Mouse (Mus musculus): ENCODE results near the gene Dock9. TPM values are rescaled to one million over a fixed set of nuclear protein-coding genes. Genes with fewer than 3 reads are reported as not detected.
A peak's percentile ranks its signal among the peaks of the same experiment; 100 is the strongest.

Gene Dock9
- polyA plus RNA-seq, 1 experiment from 2014 or later, result 6.0 TPM

DNA sequence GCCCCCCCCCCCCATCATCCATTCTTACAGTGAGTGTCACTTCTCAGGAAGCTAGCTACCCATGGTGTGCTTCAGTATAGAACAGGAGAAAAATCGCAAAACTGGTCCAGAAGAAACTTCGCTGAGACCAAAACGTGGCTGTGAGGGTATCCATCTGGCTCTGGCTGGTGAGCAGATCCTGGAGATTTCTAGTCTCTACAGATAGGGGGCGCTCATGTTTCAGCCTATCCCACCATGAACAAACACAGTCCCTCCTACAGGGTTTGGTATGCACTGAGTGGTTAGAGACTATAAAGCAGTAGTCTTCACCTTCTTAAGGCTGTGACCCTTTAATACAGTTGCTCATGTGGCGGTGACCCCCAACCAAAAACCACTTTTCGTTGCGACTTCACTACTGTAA is 62.0 kb downstream of the Dock9 start:
- Histone ChIP-seq H3K36me3 (ENCODE audit: control insufficient read depth, insufficient read depth, low read length) (no peaks in the 10 kb centered on the region), H3K9me3 (ENCODE audit: control insufficient read depth, low read length) (no peaks in the 10 kb centered on the region), H3K27ac (ENCODE audit: low read depth, low read length) (no peak overlapping the region), H3K4me2 (replicated peaks; ENCODE audit: low read depth, low read length) (no peak overlapping the region), H3K27me3 (ENCODE audit: control insufficient read depth, insufficient read depth, low read length) (no peaks in the 10 kb centered on the region), H3K4me1 (replicated peaks; ENCODE audit: control insufficient read depth, insufficient read depth, low read length) (no peaks in the 10 kb centered on the region), H3K4me3 (ENCODE audit: low read depth, low read length) (no peak overlapping the region), H3K9ac (ENCODE audit: low read depth, low read length) (no peak overlapping the region)
- DNase-seq (ENCODE audit: low spot score) (peak; percentile 22), ATAC-seq (ENCODE audit: low FRiP score) (no peak)
- WGBS, result 58% methylated on average over 7 of the region's 7 CpGs

DNA sequence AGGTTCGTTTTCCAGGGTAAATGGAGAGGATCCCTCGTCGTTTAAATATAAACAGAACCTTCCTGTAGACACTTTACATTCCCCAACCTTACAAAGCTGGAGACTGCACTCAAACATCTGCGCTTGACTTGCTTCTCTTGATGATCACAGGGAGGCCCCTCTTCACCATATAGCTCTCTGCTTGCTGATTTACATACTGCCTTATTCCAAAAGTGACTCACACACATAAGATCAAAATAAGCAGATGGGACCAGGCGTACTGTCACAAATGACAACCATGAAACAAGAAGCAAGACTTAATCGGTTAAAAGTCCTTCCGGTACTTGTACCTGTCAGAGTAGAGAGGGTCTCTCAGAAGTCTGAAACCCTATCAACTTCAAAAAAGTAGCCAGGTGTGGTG is 63.4 kb downstream of the Dock9 start:
- Histone ChIP-seq H3K27ac (ENCODE audit: low read depth, low read length) (no peak overlapping the region), H3K9ac (ENCODE audit: low read depth, low read length) (no peak overlapping the region), H3K4me3 (ENCODE audit: low read depth, low read length) (no peak overlapping the region), H3K4me2 (replicated peaks; ENCODE audit: low read depth, low read length) (no peak overlapping the region), H3K36me3 (ENCODE audit: control insufficient read depth, insufficient read depth, low read length) (no peaks in the 10 kb centered on the region), H3K27me3 (ENCODE audit: control insufficient read depth, insufficient read depth, low read length) (no peaks in the 10 kb centered on the region), H3K9me3 (ENCODE audit: control insufficient read depth, low read length) (no peaks in the 10 kb centered on the region), H3K4me1 (replicated peaks; ENCODE audit: control insufficient read depth, insufficient read depth, low read length) (no peaks in the 10 kb centered on the region)
- 89% methylated on average over 7 of the region's 7 CpGs for WGBS
- no peak for DNase-seq (ENCODE audit: low spot score)
- no peak for ATAC-seq (ENCODE audit: low FRiP score)

DNA sequence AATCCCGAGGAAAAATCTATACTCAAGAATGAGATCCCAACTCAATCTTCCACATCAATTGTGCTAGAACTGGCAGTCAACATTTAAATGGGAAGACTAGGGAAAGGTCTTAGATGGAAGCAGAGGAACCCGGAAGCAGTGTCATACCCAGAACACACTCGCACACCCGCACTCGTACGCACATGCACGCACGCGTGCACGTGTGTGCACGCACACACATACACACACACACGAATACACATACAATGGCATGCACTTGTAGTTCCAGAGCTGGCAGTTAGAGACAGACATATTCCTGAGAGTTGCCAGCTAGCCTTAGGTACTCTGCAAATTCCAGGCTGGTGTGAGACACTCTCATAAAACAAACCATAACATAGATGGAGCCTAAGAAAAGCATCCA is 63.9 kb downstream of the Dock9 start:
- no peak for ATAC-seq (ENCODE audit: low FRiP score)
- no peak overlapping the region for H3K4me2 ChIP-seq (replicated peaks; ENCODE audit: low read depth, low read length)
- 94% methylated on average over 12 of the region's 12 CpGs for WGBS
- no peaks in the 10 kb centered on the region for H3K9me3 ChIP-seq (ENCODE audit: control insufficient read depth, low read length)
- no peaks in the 10 kb centered on the region for H3K27me3 ChIP-seq (ENCODE audit: control insufficient read depth, insufficient read depth, low read length)
- no peaks in the 10 kb centered on the region for H3K36me3 ChIP-seq (ENCODE audit: control insufficient read depth, insufficient read depth, low read length)
- no peak overlapping the region for H3K4me3 ChIP-seq (ENCODE audit: low read depth, low read length)
- DNase-seq (ENCODE audit: low spot score), result no peak
- H3K4me1 ChIP-seq (replicated peaks; ENCODE audit: control insufficient read depth, insufficient read depth, low read length), result no peaks in the 10 kb centered on the region
- H3K9ac ChIP-seq (ENCODE audit: low read depth, low read length), result no peak overlapping the region
- H3K27ac ChIP-seq (ENCODE audit: low read depth, low read length), result no peak overlapping the region

DNA sequence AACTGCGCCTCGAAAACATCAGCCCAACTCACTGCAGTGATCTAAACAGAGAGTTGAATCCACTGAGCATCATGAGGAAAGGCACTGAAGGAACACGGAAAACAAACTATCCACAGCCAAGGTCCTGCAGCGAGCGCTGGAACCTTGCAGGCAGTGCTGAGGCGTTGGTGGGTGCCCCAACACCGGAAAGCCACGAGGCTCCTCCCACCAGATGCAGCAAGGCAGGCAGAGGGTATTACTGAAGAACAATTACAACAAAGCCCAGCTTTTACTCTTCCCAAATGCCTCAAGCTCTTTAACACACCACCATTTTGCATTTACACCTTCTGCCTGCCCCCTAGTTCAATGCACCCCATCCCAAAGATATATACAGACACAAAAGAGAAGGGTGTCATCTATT is 65.4 kb downstream of the Dock9 start:
- no peaks in the 10 kb centered on the region for H3K4me1 ChIP-seq (replicated peaks; ENCODE audit: control insufficient read depth, insufficient read depth, low read length)
- H3K4me2 ChIP-seq (replicated peaks; ENCODE audit: low read depth, low read length), result no peak overlapping the region
- H3K27ac ChIP-seq (ENCODE audit: low read depth, low read length), result no peak overlapping the region
- ATAC-seq (ENCODE audit: low FRiP score) (peak; percentile 33; the same call in 1 of the 2 replicates), DNase-seq (ENCODE audit: low spot score) (no peak)
- 15% methylated on average over 8 of the region's 8 CpGs for WGBS
- no peaks in the 10 kb centered on the region for H3K27me3 ChIP-seq (ENCODE audit: control insufficient read depth, insufficient read depth, low read length)
- H3K4me3 ChIP-seq (ENCODE audit: low read depth, low read length), result no peak overlapping the region
- H3K9ac ChIP-seq (ENCODE audit: low read depth, low read length), result no peak overlapping the region
- H3K36me3 ChIP-seq (ENCODE audit: control insufficient read depth, insufficient read depth, low read length), result no peaks in the 10 kb centered on the region
- no peaks in the 10 kb centered on the region for H3K9me3 ChIP-seq (ENCODE audit: control insufficient read depth, low read length)

DNA sequence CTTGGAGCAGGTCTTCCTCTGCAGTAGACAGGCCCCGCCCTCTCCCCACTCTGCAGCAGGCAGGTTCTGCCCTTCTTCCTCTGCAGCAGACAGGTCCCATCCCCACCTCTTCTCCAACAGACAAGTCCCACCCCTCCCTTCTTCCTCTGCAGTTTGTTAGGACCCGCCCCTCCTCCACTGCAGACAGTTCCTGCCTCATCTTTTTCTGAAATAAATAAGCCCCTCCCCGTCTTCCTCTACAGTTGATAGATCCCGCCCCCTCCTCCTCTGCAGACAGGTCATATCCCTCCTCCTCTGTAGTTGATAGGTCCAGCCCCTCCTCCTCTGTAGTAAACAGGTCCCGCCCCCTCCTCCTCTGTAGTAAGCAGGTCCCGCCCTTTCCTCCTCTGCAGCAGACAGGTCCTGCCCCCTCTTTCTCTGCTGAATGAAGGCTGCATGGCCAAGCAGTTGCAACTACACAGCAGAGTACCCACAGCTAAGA is 65.9 kb downstream of the Dock9 start:
- DNase-seq (ENCODE audit: low spot score) (peak; percentile 43), ATAC-seq (ENCODE audit: low FRiP score) (peak; percentile 81; the same call in 1 of the 2 replicates)
- WGBS, result 24% methylated on average over 6 of the region's 6 CpGs
- no peaks in the 10 kb centered on the region for H3K4me1 ChIP-seq (replicated peaks; ENCODE audit: control insufficient read depth, insufficient read depth, low read length)
- no peak overlapping the region for H3K4me3 ChIP-seq (ENCODE audit: low read depth, low read length)
- H3K27ac ChIP-seq (ENCODE audit: low read depth, low read length), result no peak overlapping the region
- no peak overlapping the region for H3K9ac ChIP-seq (ENCODE audit: low read depth, low read length)
- H3K4me2 ChIP-seq (replicated peaks; ENCODE audit: low read depth, low read length), result no peak overlapping the region
- no peaks in the 10 kb centered on the region for H3K9me3 ChIP-seq (ENCODE audit: control insufficient read depth, low read length)
- no peaks in the 10 kb centered on the region for H3K27me3 ChIP-seq (ENCODE audit: control insufficient read depth, insufficient read depth, low read length)
- no peaks in the 10 kb centered on the region for H3K36me3 ChIP-seq (ENCODE audit: control insufficient read depth, insufficient read depth, low read length)

DNA sequence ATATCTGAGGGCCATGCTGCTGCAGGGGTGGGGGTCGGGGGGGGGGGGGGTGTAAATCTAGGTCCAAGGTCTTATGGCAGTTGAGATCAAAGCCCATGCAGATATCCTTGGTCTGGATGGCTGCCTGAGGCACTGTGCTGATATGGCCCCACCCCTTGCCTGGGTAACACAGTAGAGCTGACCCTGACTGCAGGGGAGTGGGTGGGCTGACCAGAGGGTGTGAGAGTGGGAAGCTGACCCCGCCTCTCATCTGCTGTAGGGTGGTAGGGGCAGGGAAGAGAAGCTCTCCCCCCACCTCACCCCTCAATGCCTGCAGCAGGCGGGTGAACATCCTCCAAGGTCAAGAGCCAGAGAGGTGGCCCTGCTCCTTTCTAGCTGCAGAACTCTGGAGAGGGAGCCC is 66.7 kb downstream of the Dock9 start:
- Histone ChIP-seq H3K27me3 (ENCODE audit: control insufficient read depth, insufficient read depth, low read length) (no peaks in the 10 kb centered on the region), H3K4me1 (replicated peaks; ENCODE audit: control insufficient read depth, insufficient read depth, low read length) (no peaks in the 10 kb centered on the region), H3K36me3 (ENCODE audit: control insufficient read depth, insufficient read depth, low read length) (no peaks in the 10 kb centered on the region), H3K27ac (ENCODE audit: low read depth, low read length) (no peak overlapping the region), H3K9ac (ENCODE audit: low read depth, low read length) (no peak overlapping the region), H3K4me2 (replicated peaks; ENCODE audit: low read depth, low read length) (no peak overlapping the region), H3K4me3 (ENCODE audit: low read depth, low read length) (no peak overlapping the region), H3K9me3 (ENCODE audit: control insufficient read depth, low read length) (no peaks in the 10 kb centered on the region)
- DNase-seq (ENCODE audit: low spot score), result no peak
- 0 out of 2 replicates have a peak, but pooled peaks have one; percentile 28 for ATAC-seq (ENCODE audit: low FRiP score)
- WGBS, result 68% methylated on average over 3 of the region's 3 CpGs

DNA sequence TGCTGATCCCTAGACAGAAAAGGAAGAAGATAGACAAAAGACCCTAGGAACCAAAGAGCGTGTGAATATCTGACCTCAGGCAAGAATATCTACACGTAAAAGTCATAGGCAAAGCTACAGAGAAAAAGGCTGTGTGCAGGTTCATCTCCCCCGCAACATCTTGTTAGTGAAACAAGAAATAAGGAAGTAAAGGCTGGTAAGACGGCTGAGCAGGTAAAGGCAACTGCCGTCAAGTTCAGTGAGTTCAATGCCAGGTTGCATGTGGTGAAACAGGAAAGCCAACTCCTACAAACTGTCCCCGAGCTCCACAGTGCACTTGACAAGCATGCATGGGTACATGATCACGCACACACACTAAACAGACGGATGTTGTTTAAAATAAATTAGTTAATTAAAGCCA is 69.6 kb downstream of the Dock9 start:
- WGBS, result 80% methylated on average over 8 of the region's 8 CpGs
- Histone ChIP-seq H3K4me2 (replicated peaks; ENCODE audit: low read depth, low read length) (no peak overlapping the region), H3K4me3 (ENCODE audit: low read depth, low read length) (no peak overlapping the region), H3K36me3 (ENCODE audit: control insufficient read depth, insufficient read depth, low read length) (no peaks in the 10 kb centered on the region), H3K4me1 (replicated peaks; ENCODE audit: control insufficient read depth, insufficient read depth, low read length) (no peaks in the 10 kb centered on the region), H3K9me3 (ENCODE audit: control insufficient read depth, low read length) (no peaks in the 10 kb centered on the region), H3K27ac (ENCODE audit: low read depth, low read length) (no peak overlapping the region), H3K9ac (ENCODE audit: low read depth, low read length) (no peak overlapping the region), H3K27me3 (ENCODE audit: control insufficient read depth, insufficient read depth, low read length) (no peaks in the 10 kb centered on the region)
- no peak for DNase-seq (ENCODE audit: low spot score)
- ATAC-seq (ENCODE audit: low FRiP score), result no peak

DNA sequence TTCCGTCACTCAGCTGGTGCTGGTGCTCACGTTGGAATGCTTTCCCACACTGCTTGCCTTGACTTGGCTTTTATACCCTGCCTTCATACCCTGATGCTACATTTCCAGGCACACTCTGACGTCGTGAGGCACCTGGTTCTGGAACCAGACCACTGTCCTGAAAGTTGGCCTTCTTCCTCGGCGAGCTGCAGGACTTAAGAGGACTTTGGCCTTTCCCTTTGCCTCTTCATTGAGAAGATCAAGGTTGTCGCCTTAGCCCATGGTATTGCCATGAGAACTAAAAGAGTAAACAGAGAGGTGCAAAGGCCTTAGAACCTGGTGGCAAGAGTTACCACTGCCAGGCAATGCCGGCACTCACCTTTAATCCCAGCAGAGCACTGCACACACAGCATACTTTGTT is 73.1 kb downstream of the Dock9 start:
- H3K4me2 ChIP-seq (replicated peaks; ENCODE audit: low read depth, low read length), result no peak overlapping the region
- 88% methylated on average over 8 of the region's 8 CpGs for WGBS
- DNase-seq (ENCODE audit: low spot score) (no peak), ATAC-seq (ENCODE audit: low FRiP score) (no peak)
- no peak overlapping the region for H3K27ac ChIP-seq (ENCODE audit: low read depth, low read length)
- no peak overlapping the region for H3K4me3 ChIP-seq (ENCODE audit: low read depth, low read length)
- no peaks in the 10 kb centered on the region for H3K27me3 ChIP-seq (ENCODE audit: control insufficient read depth, insufficient read depth, low read length)
- H3K4me1 ChIP-seq (replicated peaks; ENCODE audit: control insufficient read depth, insufficient read depth, low read length), result no peaks in the 10 kb centered on the region
- H3K9me3 ChIP-seq (ENCODE audit: control insufficient read depth, low read length), result no peaks in the 10 kb centered on the region
- H3K9ac ChIP-seq (ENCODE audit: low read depth, low read length), result no peak overlapping the region
- H3K36me3 ChIP-seq (ENCODE audit: control insufficient read depth, insufficient read depth, low read length), result no peaks in the 10 kb centered on the region

DNA sequence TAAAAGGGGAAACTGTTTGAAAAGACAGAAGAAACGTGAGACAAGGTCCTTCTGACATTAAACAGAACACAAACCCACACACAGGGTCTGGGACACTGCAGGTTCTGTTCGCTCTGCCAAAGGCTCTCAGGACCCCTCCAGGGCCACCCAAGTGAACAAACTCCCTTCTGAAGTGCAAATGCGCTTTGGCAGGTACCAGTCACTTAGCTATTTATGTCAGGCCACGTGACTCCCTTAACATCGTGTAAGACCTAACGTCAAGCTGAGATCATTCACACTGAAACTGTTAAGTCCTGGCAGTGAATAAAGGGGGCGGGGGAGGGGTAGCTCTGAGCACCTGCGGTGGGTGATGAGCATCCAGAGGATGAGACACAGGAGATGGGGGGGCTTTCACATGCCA is 74.9 kb downstream of the Dock9 start:
- DNase-seq (ENCODE audit: low spot score) (no peak), ATAC-seq (ENCODE audit: low FRiP score) (no peak)
- Histone ChIP-seq H3K27me3 (ENCODE audit: control insufficient read depth, insufficient read depth, low read length) (no peaks in the 10 kb centered on the region), H3K9ac (ENCODE audit: low read depth, low read length) (no peak overlapping the region), H3K27ac (ENCODE audit: low read depth, low read length) (no peak overlapping the region), H3K4me2 (replicated peaks; ENCODE audit: low read depth, low read length) (no peak overlapping the region), H3K36me3 (ENCODE audit: control insufficient read depth, insufficient read depth, low read length) (no peaks in the 10 kb centered on the region), H3K9me3 (ENCODE audit: control insufficient read depth, low read length) (no peaks in the 10 kb centered on the region), H3K4me1 (replicated peaks; ENCODE audit: control insufficient read depth, insufficient read depth, low read length) (no peaks in the 10 kb centered on the region), H3K4me3 (ENCODE audit: low read depth, low read length) (no peak overlapping the region)
- WGBS, result 19% methylated on average over 8 of the region's 8 CpGs
